Mouse (Mus musculus): ENCODE measurements around the gene Cars. TPM values are rescaled to one million over a fixed set of nuclear protein-coding genes. Genes with fewer than 3 reads are reported as not detected.
A peak's percentile ranks its signal among the peaks of the same experiment; 100 is the strongest.
"Not testable (repeated sequence)": the region's sequence is repeated elsewhere in the genome, so short reads cannot be mapped to it uniquely, and the experiment has no call there.

The Cars gene
- polyA plus RNA-seq, 1 experiment: 99.8 TPM

- H3K4me3 ChIP-seq (ENCODE audit: insufficient read depth, low read length): no peak overlapping the region
- no peaks in the 10 kb centered on the region for H3K4me1 ChIP-seq (ENCODE audit: control insufficient read depth, insufficient read depth, low read length)
- TF ChIP-seq CTCF (IDR thresholded peaks at IDR 0.05; ENCODE audit: borderline replicate concordance, insufficient read depth, low read length): no peak
- TF ChIP-seq POLR2A (IDR thresholded peaks at IDR 0.05; ENCODE audit: low read depth, low read length): no peak
- H3K27ac ChIP-seq (ENCODE audit: insufficient read depth, low read length): no peak overlapping the region
Observed at GRCm38 (mm10) chr7:143556964-143557610, 42.8 kb downstream of the Cars start.

- Histone ChIP-seq H3K27ac (ENCODE audit: insufficient read depth, low read length) (peak overlapping the region; percentile 70), H3K4me3 (ENCODE audit: insufficient read depth, low read length) (peak overlapping the region; percentile 46), H3K4me1 (ENCODE audit: control insufficient read depth, insufficient read depth, low read length) (peaks cover 6% of the 10 kb centered on the region)
- TF ChIP-seq POLR2A (IDR thresholded peaks at IDR 0.05; ENCODE audit: low read depth, low read length): 0 out of 2 replicates have a peak, but pooled peaks have one; percentile 8
- TF ChIP-seq CTCF (IDR thresholded peaks at IDR 0.05; ENCODE audit: borderline replicate concordance, insufficient read depth, low read length): no peak
Observed at GRCm38 (mm10) chr7:143549588-143550220, 50.2 kb downstream of the Cars start.

- TF ChIP-seq CTCF (IDR thresholded peaks at IDR 0.05; ENCODE audit: borderline replicate concordance, insufficient read depth, low read length): no peak
- peak; percentile 81 for TF ChIP-seq POLR2A (IDR thresholded peaks at IDR 0.05; ENCODE audit: low read depth, low read length)
- Histone ChIP-seq H3K4me1 (ENCODE audit: control insufficient read depth, insufficient read depth, low read length) (peaks cover 6% of the 10 kb centered on the region), H3K4me3 (ENCODE audit: insufficient read depth, low read length) (peak within 1 kb of the TSS; percentile 97), H3K27ac (ENCODE audit: insufficient read depth, low read length) (peak within 1 kb of the TSS; percentile 85)
Observed at GRCm38 (mm10) chr7:143548976-143549457, 50.9 kb downstream of the Cars start, which contains the start of gene Nap1l4. Nap1l4 (minus strand) TSS chr7:143549106.

GRCm38 (mm10) chr7:143548231-143548961, 51.5 kb downstream of the Cars start:
- peaks cover 10% of the 10 kb centered on the region for H3K4me1 ChIP-seq (ENCODE audit: control insufficient read depth, insufficient read depth, low read length)
- H3K27ac ChIP-seq (ENCODE audit: insufficient read depth, low read length): peak overlapping the region; percentile 85
- TF ChIP-seq POLR2A (IDR thresholded peaks at IDR 0.05; ENCODE audit: low read depth, low read length) (no peak), CTCF (IDR thresholded peaks at IDR 0.05; ENCODE audit: borderline replicate concordance, insufficient read depth, low read length) (no peak)
- peak overlapping the region; percentile 97 for H3K4me3 ChIP-seq (ENCODE audit: insufficient read depth, low read length)

GRCm38 (mm10) chr7:143546554-143546953, 53.3 kb downstream of the Cars start:
- TF ChIP-seq POLR2A (IDR thresholded peaks at IDR 0.05; ENCODE audit: low read depth, low read length) (no peak), CTCF (IDR thresholded peaks at IDR 0.05; ENCODE audit: borderline replicate concordance, insufficient read depth, low read length) (no peak)
- Histone ChIP-seq H3K4me3 (ENCODE audit: insufficient read depth, low read length) (no peak overlapping the region), H3K4me1 (ENCODE audit: control insufficient read depth, insufficient read depth, low read length) (peaks cover 10% of the 10 kb centered on the region), H3K27ac (ENCODE audit: insufficient read depth, low read length) (no peak overlapping the region)

GRCm38 (mm10) chr7:143544368-143544767, 55.5 kb downstream of the Cars start:
- H3K4me3 ChIP-seq (ENCODE audit: insufficient read depth, low read length): no peak overlapping the region
- TF ChIP-seq CTCF (IDR thresholded peaks at IDR 0.05; ENCODE audit: borderline replicate concordance, insufficient read depth, low read length) (no peak), POLR2A (IDR thresholded peaks at IDR 0.05; ENCODE audit: low read depth, low read length) (no peak)
- peaks cover 10% of the 10 kb centered on the region for H3K4me1 ChIP-seq (ENCODE audit: control insufficient read depth, insufficient read depth, low read length)
- H3K27ac ChIP-seq (ENCODE audit: insufficient read depth, low read length): no peak overlapping the region

GRCm38 (mm10) chr7:143538671-143539070, 61.2 kb downstream of the Cars start:
- Histone ChIP-seq H3K27ac (ENCODE audit: insufficient read depth, low read length) (no peak overlapping the region), H3K4me1 (ENCODE audit: control insufficient read depth, insufficient read depth, low read length) (0 out of 2 replicates have a peak, but pooled peaks cover 1% of the 10 kb centered on the region), H3K4me3 (ENCODE audit: insufficient read depth, low read length) (no peak overlapping the region)
- no peak for TF ChIP-seq POLR2A (IDR thresholded peaks at IDR 0.05; ENCODE audit: low read depth, low read length)
- no peak for TF ChIP-seq CTCF (IDR thresholded peaks at IDR 0.05; ENCODE audit: borderline replicate concordance, insufficient read depth, low read length)

- H3K4me3 ChIP-seq (ENCODE audit: insufficient read depth, low read length); H3K4me1 ChIP-seq (ENCODE audit: control insufficient read depth, insufficient read depth, low read length); H3K27ac ChIP-seq (ENCODE audit: insufficient read depth, low read length): not testable (repeated sequence)
Observed at GRCm38 (mm10) chr7:143538229-143538628, 61.7 kb downstream of the Cars start.

GRCm38 (mm10) chr7:143536251-143536650, 63.6 kb downstream of the Cars start:
- no peak overlapping the region for H3K27ac ChIP-seq (ENCODE audit: insufficient read depth, low read length)
- H3K4me3 ChIP-seq (ENCODE audit: insufficient read depth, low read length): no peak overlapping the region
- TF ChIP-seq POLR2A (IDR thresholded peaks at IDR 0.05; ENCODE audit: low read depth, low read length) (no peak), CTCF (IDR thresholded peaks at IDR 0.05; ENCODE audit: borderline replicate concordance, insufficient read depth, low read length) (no peak)
- no peaks in the 10 kb centered on the region for H3K4me1 ChIP-seq (ENCODE audit: control insufficient read depth, insufficient read depth, low read length)

GRCm38 (mm10) chr7:143533284-143533683, 66.6 kb downstream of the Cars start:
- TF ChIP-seq CTCF (IDR thresholded peaks at IDR 0.05; ENCODE audit: borderline replicate concordance, insufficient read depth, low read length): no peak
- no peak for TF ChIP-seq POLR2A (IDR thresholded peaks at IDR 0.05; ENCODE audit: low read depth, low read length)
- no peaks in the 10 kb centered on the region for H3K4me1 ChIP-seq (ENCODE audit: control insufficient read depth, insufficient read depth, low read length)

More at GRCm38 (mm10) chr7:143533284-143533683, 66.6 kb downstream of the Cars start:
- no peak overlapping the region for H3K27ac ChIP-seq (ENCODE audit: insufficient read depth, low read length)
- H3K4me3 ChIP-seq (ENCODE audit: insufficient read depth, low read length): no peak overlapping the region

All from embryonic fibroblast, embryonic 13.5 days (primary cell).